ENCODE assay signal across 12 mouse cellular contexts in the genomic region with DNA sequence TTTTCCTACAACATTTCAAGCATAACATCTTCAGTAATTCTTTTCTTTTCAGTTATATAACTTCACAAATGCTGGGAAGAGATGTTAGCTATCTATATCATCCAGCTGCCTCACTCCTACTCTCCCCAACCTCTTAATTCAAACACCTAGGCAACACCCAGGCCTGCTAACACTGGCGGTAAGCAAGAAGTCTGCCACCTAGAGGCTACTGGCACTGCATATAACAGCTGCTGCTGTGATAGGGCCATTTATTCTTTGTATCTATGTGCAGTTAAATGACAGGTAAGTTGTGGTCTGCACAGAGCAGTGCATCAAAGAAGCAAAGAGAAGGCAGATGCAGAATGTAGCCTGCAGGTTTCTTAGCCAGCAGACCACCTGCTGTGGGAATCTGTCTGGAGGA. TPM values are rescaled to one million over a fixed set of nuclear protein-coding genes. Genes with fewer than 3 reads are reported as not detected.
DNase-seq lines count a peak whose midpoint lies in the region; ATAC-seq and TF ChIP-seq lines count a peak whose summit lies in the region.
"Had no signal": no experiment of that assay in that cellular context is flagged by ENCODE, and none has a peak within 500 bp of the region (broad histone marks: within the 10 kb centered on the region; RNA-seq: fewer than 3 reads in every experiment).

No protein-coding gene starts in this region.

- TF ChIP-seq POLR2A in brain, embryonic 14.5 days (IDR thresholded peaks at IDR 0.05; ENCODE audit: borderline replicate concordance, extremely low read depth, insufficient read depth, insufficient read length, poor library complexity, severe bottlenecking): no peak

- no peak overlapping the region for H3K4me2 ChIP-seq in midbrain, embryonic 14.5 days (ENCODE audit: low read length)
- no peak overlapping the region for H3K4me2 ChIP-seq in midbrain, embryonic 13.5 days (replicated peaks)
- no peak overlapping the region for H3K4me2 ChIP-seq in stomach, postnatal 0 days (replicated peaks; ENCODE audit: low read depth)
- H3K4me2 ChIP-seq: embryonic facial prominence, embryonic 15.5 days had no signal

- no peaks in the 10 kb centered on the region for H3K27me3 ChIP-seq in midbrain, embryonic 14.5 days (ENCODE audit: control insufficient read depth, insufficient read depth, low read length)
- no peaks in the 10 kb centered on the region for H3K27me3 ChIP-seq in midbrain, embryonic 13.5 days
- H3K27me3 ChIP-seq in stomach, postnatal 0 days (ENCODE audit: control insufficient read depth, insufficient read depth, low read length): no peaks in the 10 kb centered on the region
- H3K27me3 ChIP-seq: embryonic facial prominence, embryonic 15.5 days had no signal

- no peak for DNase-seq in gastrocnemius, adult 2 months
- DNase-seq in gastrocnemius, adult 8-10 months (ENCODE audit: low spot score in 2 of 2): no peak
- DNase-seq in midbrain, embryonic 14.5 days: peak; percentile 62
- peak; percentile 35 for DNase-seq in brain, embryonic 14.5 days (ENCODE audit: low read depth)
- DNase-seq in stomach, postnatal 0 days (ENCODE audit: low spot score): no peak
- no peak for DNase-seq in gastrocnemius, postnatal 25 days
- DNase-seq in urinary bladder, postnatal 10 days (ENCODE audit: low spot score): no peak

- H3K36me3 ChIP-seq in midbrain, embryonic 14.5 days (ENCODE audit: control insufficient read depth, insufficient read depth, low read length): peaks cover 94% of the 10 kb centered on the region
- H3K36me3 ChIP-seq in midbrain, embryonic 13.5 days: peaks cover 90% of the 10 kb centered on the region
- peaks cover 56% of the 10 kb centered on the region for H3K36me3 ChIP-seq in stomach, postnatal 0 days (ENCODE audit: control insufficient read depth, insufficient read depth, low read length)

- no peak overlapping the region for H3K27ac ChIP-seq in gastrocnemius, adult 2 months
- no peak overlapping the region for H3K27ac ChIP-seq in midbrain, embryonic 14.5 days (replicated peaks; ENCODE audit: low read depth, low read length)
- H3K27ac ChIP-seq in midbrain, embryonic 13.5 days: no peak overlapping the region
- no peak overlapping the region for H3K27ac ChIP-seq in stomach, postnatal 0 days (replicated peaks)
- H3K27ac ChIP-seq: embryonic facial prominence, embryonic 15.5 days had no signal

- H3K4me1 ChIP-seq in midbrain, embryonic 14.5 days (ENCODE audit: control insufficient read depth, insufficient read depth, low read length): no peaks in the 10 kb centered on the region
- no peaks in the 10 kb centered on the region for H3K4me1 ChIP-seq in midbrain, embryonic 13.5 days (replicated peaks)
- no peaks in the 10 kb centered on the region for H3K4me1 ChIP-seq in stomach, postnatal 0 days (replicated peaks; ENCODE audit: control insufficient read depth, insufficient read depth)
- H3K4me1 ChIP-seq: embryonic facial prominence, embryonic 15.5 days had no signal

- no peak for TF ChIP-seq EP300 in stomach, postnatal 0 days (optimal IDR thresholded peaks at IDR 0.05)

- no peak overlapping the region for H3K4me3 ChIP-seq in gastrocnemius, adult 2 months
- no peak overlapping the region for H3K4me3 ChIP-seq in midbrain, embryonic 14.5 days (replicated peaks; ENCODE audit: low read depth, low read length)
- no peak overlapping the region for H3K4me3 ChIP-seq in midbrain, embryonic 13.5 days (replicated peaks)
- H3K4me3 ChIP-seq in stomach, postnatal 0 days (ENCODE audit: low read depth, low read length): no peak overlapping the region
- H3K4me3 ChIP-seq: embryonic facial prominence, embryonic 15.5 days had no signal

- intact Hi-C loops in gastrocnemius, adult 2 months (cut with DNase I): no loop called here

- no peak overlapping the region for H3K9ac ChIP-seq in midbrain, embryonic 14.5 days (replicated peaks; ENCODE audit: low read length)
- H3K9ac ChIP-seq in midbrain, embryonic 13.5 days (replicated peaks): no peak overlapping the region
- H3K9ac ChIP-seq in stomach, postnatal 0 days (ENCODE audit: low read length): no peak overlapping the region
- H3K9ac ChIP-seq: embryonic facial prominence, embryonic 15.5 days had no signal

- no peak for ATAC-seq in midbrain, embryonic 14.5 days (ENCODE audit: low FRiP score, low TSS enrichment)
- no peak for ATAC-seq in midbrain, embryonic 13.5 days
- ATAC-seq in stomach, postnatal 0 days (ENCODE audit: low FRiP score, low TSS enrichment): no peak

- H3K9me3 ChIP-seq in midbrain, embryonic 14.5 days (ENCODE audit: control insufficient read depth, low read length): no peaks in the 10 kb centered on the region
- H3K9me3 ChIP-seq in midbrain, embryonic 13.5 days: no peaks in the 10 kb centered on the region
- no peaks in the 10 kb centered on the region for H3K9me3 ChIP-seq in stomach, postnatal 0 days (ENCODE audit: control insufficient read depth, low read length)
- H3K9me3 ChIP-seq: embryonic facial prominence, embryonic 15.5 days had no signal

- TF ChIP-seq CTCF in gastrocnemius, adult 2 months (IDR thresholded peaks at IDR 0.05): peak; percentile 35; the same call in 1 of the 2 replicates
- TF ChIP-seq CTCF in brain, embryonic 14.5 days (IDR thresholded peaks at IDR 0.05; ENCODE audit: borderline replicate concordance, extremely low read depth, insufficient read depth, insufficient read length): peak; percentile 51; the same call in 1 of the 2 replicates
- peak; percentile 67 for TF ChIP-seq CTCF in stomach, postnatal 0 days (IDR thresholded peaks at IDR 0.05; ENCODE audit: low read depth)

- 42% methylated on average over 1 of the region's 1 CpGs for whole genome bisulfite sequencing in midbrain, embryonic 14.5 days
- 54% methylated on average over 1 of the region's 1 CpGs for WGBS in midbrain, embryonic 13.5 days
- WGBS in stomach, postnatal 0 days: 27% methylated on average over 1 of the region's 1 CpGs

RNA-seq across cellular contexts. Expression of a gene that starts 10.8 kb away (rescaled TPM):
- 10 to 100 TPM; 21.2 to 27.4 TPM for total RNA-seq in gastrocnemius, adult 2 months (2021)
- total RNA-seq in gastrocnemius, adult 8-10 months (2022): 10 to 100 TPM; 19.3 to 25.9 (median 23.6) TPM
- polyA plus RNA-seq in midbrain, embryonic 14.5 days (2014; fragmentation: Nextera tagmentation; extraction: Ambion mirVana): 69.1 and 90.2 TPM in 2 replicates
- polyA plus RNA-seq in midbrain, embryonic 13.5 days (2015; fragmentation: Nextera tagmentation; extraction: Ambion mirVana): 63.3 and 66.1 TPM in 2 replicates
- 79.2 and 82.1 TPM in 2 replicates for polyA plus RNA-seq in brain, embryonic 14.5 days (2012; rRNA removed)
- polyA plus RNA-seq in stomach, postnatal 0 days (2015; fragmentation: Nextera tagmentation; extraction: Ambion mirVana): 10.3 and 11.3 TPM in 2 replicates
- total RNA-seq in gastrocnemius, postnatal 25 days (2021): 10 to 100 TPM; 19.4 to 20.5 TPM

RNA-seq across cellular contexts. Expression of a gene that starts 10.8 kb away (rescaled TPM):
- 1 to 10 TPM; 1.6 to 2.0 TPM for total RNA-seq in gastrocnemius, adult 2 months (2021)
- total RNA-seq in gastrocnemius, adult 8-10 months (2022): 1 to 10 TPM in 3 of 4 experiments, under 1 TPM in 1; 0.73 to 1.9 (median 1.3) TPM
- polyA plus RNA-seq in midbrain, embryonic 14.5 days (2014; fragmentation: Nextera tagmentation; extraction: Ambion mirVana): 13.7 and 17.4 TPM in 2 replicates
- 16.8 and 19.0 TPM in 2 replicates for polyA plus RNA-seq in midbrain, embryonic 13.5 days (2015; fragmentation: Nextera tagmentation; extraction: Ambion mirVana)
- 8.2 and 13.3 TPM in 2 replicates for polyA plus RNA-seq in brain, embryonic 14.5 days (2012; rRNA removed)
- 4.5 and 4.9 TPM in 2 replicates for polyA plus RNA-seq in stomach, postnatal 0 days (2015; fragmentation: Nextera tagmentation; extraction: Ambion mirVana)
- 1 to 10 TPM; 1.7 TPM for total RNA-seq in gastrocnemius, postnatal 25 days (2021)

RNA-seq across cellular contexts. Expression of a gene that starts 48.2 kb away (rescaled TPM):
- not detected for total RNA-seq in gastrocnemius, adult 2 months (2021)
- total RNA-seq in gastrocnemius, adult 8-10 months (2022): not detected
- not detected in 2 replicates for polyA plus RNA-seq in midbrain, embryonic 14.5 days (2014; fragmentation: Nextera tagmentation; extraction: Ambion mirVana)
- polyA plus RNA-seq in midbrain, embryonic 13.5 days (2015; fragmentation: Nextera tagmentation; extraction: Ambion mirVana): 0.11 TPM in 1 of 2 replicates, not detected in the other
- polyA plus RNA-seq in brain, embryonic 14.5 days (2012; rRNA removed): not detected in 2 replicates
- polyA plus RNA-seq in stomach, postnatal 0 days (2015; fragmentation: Nextera tagmentation; extraction: Ambion mirVana): not detected in 2 replicates
- total RNA-seq in gastrocnemius, postnatal 25 days (2021): not detected
- total RNA-seq: heart, postnatal 10 days; left cerebral cortex, postnatal 25 days had no signal
- polyA plus RNA-seq: embryonic facial prominence, embryonic 15.5 days; stomach, embryonic 16.5 days had no signal

RNA-seq across cellular contexts. Expression of a gene that starts 50.1 kb away (rescaled TPM):
- not detected for total RNA-seq in gastrocnemius, adult 2 months (2021)
- not detected for total RNA-seq in gastrocnemius, adult 8-10 months (2022)
- polyA plus RNA-seq in midbrain, embryonic 14.5 days (2014; fragmentation: Nextera tagmentation; extraction: Ambion mirVana): not detected in 2 replicates
- polyA plus RNA-seq in midbrain, embryonic 13.5 days (2015; fragmentation: Nextera tagmentation; extraction: Ambion mirVana): not detected in 2 replicates
- 0.26 and 0.28 TPM in 2 replicates for polyA plus RNA-seq in brain, embryonic 14.5 days (2012; rRNA removed)
- not detected in 2 replicates for polyA plus RNA-seq in stomach, postnatal 0 days (2015; fragmentation: Nextera tagmentation; extraction: Ambion mirVana)
- not detected for total RNA-seq in gastrocnemius, postnatal 25 days (2021)
- total RNA-seq: heart, postnatal 10 days had no signal
- polyA plus RNA-seq: embryonic facial prominence, embryonic 15.5 days; stomach, embryonic 16.5 days had no signal

RNA-seq across cellular contexts. Expression of a gene that starts 51.5 kb away (rescaled TPM):
- total RNA-seq in gastrocnemius, adult 2 months (2021): not detected
- total RNA-seq in gastrocnemius, adult 8-10 months (2022): not detected
- polyA plus RNA-seq in midbrain, embryonic 14.5 days (2014; fragmentation: Nextera tagmentation; extraction: Ambion mirVana): not detected in 2 replicates
- not detected in 2 replicates for polyA plus RNA-seq in midbrain, embryonic 13.5 days (2015; fragmentation: Nextera tagmentation; extraction: Ambion mirVana)
- polyA plus RNA-seq in brain, embryonic 14.5 days (2012; rRNA removed): not detected in 2 replicates
- polyA plus RNA-seq in stomach, postnatal 0 days (2015; fragmentation: Nextera tagmentation; extraction: Ambion mirVana): not detected in 2 replicates
- not detected for total RNA-seq in gastrocnemius, postnatal 25 days (2021)
- total RNA-seq: heart, postnatal 10 days; left cerebral cortex, postnatal 25 days had no signal
- polyA plus RNA-seq: embryonic facial prominence, embryonic 15.5 days; stomach, embryonic 16.5 days had no signal

Comparison
In these comparisons a context has a peak if more than half of its experiments do, and no peak if none do; other contexts are left out.
1. DNase-seq: peak in midbrain, embryonic 14.5 days (single experiment) and brain, embryonic 14.5 days (single experiment); none in gastrocnemius, adult 2 months (single experiment), gastrocnemius, adult 8-10 months (0 of 2), stomach, postnatal 0 days (single experiment), gastrocnemius, postnatal 25 days (single experiment) and urinary bladder, postnatal 10 days (single experiment).
2. Peak in every context shown above with its lines, with median percentiles within 50 percentile points of each other: CTCF ChIP-seq.